9 mouse cellular contexts compared by ENCODE assay signal in the genomic region with DNA sequence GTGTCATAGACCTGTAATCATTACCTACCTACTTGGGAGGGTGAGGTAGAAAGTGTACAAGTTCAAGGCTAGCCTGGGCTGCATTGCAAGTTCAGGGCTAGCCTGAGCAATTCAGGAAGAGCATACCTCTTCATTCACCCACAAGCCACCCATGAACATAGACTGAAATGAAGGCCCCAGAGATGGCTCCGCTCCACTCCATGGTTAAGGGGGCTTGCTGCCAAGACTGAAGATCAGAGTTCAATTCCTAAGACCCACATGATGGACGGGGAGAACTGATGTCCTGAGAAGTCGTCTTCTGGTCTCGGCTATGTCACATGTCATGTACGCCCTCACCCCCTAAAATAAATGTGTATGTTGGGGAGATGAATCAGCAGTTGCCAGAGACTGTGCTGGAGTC. TPM values are rescaled to one million over a fixed set of nuclear protein-coding genes. Genes with fewer than 3 reads are reported as not detected.
DNase-seq lines count a peak whose midpoint lies in the region; ATAC-seq and TF ChIP-seq lines count a peak whose summit lies in the region.
"Had no signal": no experiment of that assay in that cellular context is flagged by ENCODE, and none has a peak within 500 bp of the region (broad histone marks: within the 10 kb centered on the region; RNA-seq: fewer than 3 reads in every experiment).

No protein-coding gene starts in this region.

- H3K4me3 ChIP-seq in heart, embryonic 11.5 days (ENCODE audit: low read depth, low read length), result no peak overlapping the region
- H3K4me3 ChIP-seq in midbrain, embryonic 10.5 days, result peak overlapping the region; percentile 51; the same call in 1 of the 2 replicates
- no peak overlapping the region for H3K4me3 ChIP-seq in midbrain, embryonic 13.5 days (replicated peaks)
- peak overlapping the region; percentile 54; the same call in 1 of the 2 replicates for H3K4me3 ChIP-seq in liver, embryonic 12.5 days
- H3K4me3 ChIP-seq in small intestine, adult 2 months (ENCODE audit: low read depth, low read length), result no peak overlapping the region

- intact Hi-C loops in heart, postnatal 36 days (cut with DNase I), result no loop called here

- H3K9ac ChIP-seq in heart, embryonic 11.5 days (ENCODE audit: low read depth, low read length), result no peak overlapping the region
- no peak overlapping the region for H3K9ac ChIP-seq in midbrain, embryonic 13.5 days (replicated peaks)
- H3K9ac ChIP-seq in liver, embryonic 12.5 days, result peak overlapping the region; percentile 65; the same call in 1 of the 2 replicates

- H3K36me3 ChIP-seq in heart, embryonic 11.5 days (ENCODE audit: control insufficient read depth, insufficient read depth, low read length), result no peaks in the 10 kb centered on the region
- H3K36me3 ChIP-seq in midbrain, embryonic 10.5 days, result no peaks in the 10 kb centered on the region
- no peaks in the 10 kb centered on the region for H3K36me3 ChIP-seq in midbrain, embryonic 13.5 days
- no peaks in the 10 kb centered on the region for H3K36me3 ChIP-seq in liver, embryonic 12.5 days
- H3K36me3 ChIP-seq in small intestine, adult 2 months (ENCODE audit: control insufficient read depth, insufficient read depth, low read length), result no peaks in the 10 kb centered on the region

- no peak for TF ChIP-seq POLR2A in small intestine, adult 2 months (IDR thresholded peaks at IDR 0.05; ENCODE audit: low read depth, low read length)

- H3K4me1 ChIP-seq in heart, embryonic 11.5 days (ENCODE audit: control insufficient read depth, insufficient read depth, low read length), result 0 out of 2 replicates have a peak, but pooled peaks cover 2% of the 10 kb centered on the region
- peaks cover 9% of the 10 kb centered on the region for H3K4me1 ChIP-seq in midbrain, embryonic 10.5 days
- H3K4me1 ChIP-seq in midbrain, embryonic 13.5 days (replicated peaks), result peaks cover 5% of the 10 kb centered on the region
- peaks cover 68% of the 10 kb centered on the region for H3K4me1 ChIP-seq in liver, embryonic 12.5 days
- peaks cover 13% of the 10 kb centered on the region; the same call in 1 of the 2 replicates for H3K4me1 ChIP-seq in small intestine, adult 2 months (ENCODE audit: control insufficient read depth, insufficient read depth, insufficient read length, low read length)

- H3K27ac ChIP-seq in heart, embryonic 11.5 days (ENCODE audit: low read depth, low read length), result no peak overlapping the region
- peak overlapping the region; percentile 80 for H3K27ac ChIP-seq in midbrain, embryonic 10.5 days (replicated peaks)
- no peak overlapping the region for H3K27ac ChIP-seq in midbrain, embryonic 13.5 days
- peak overlapping the region; percentile 75 for H3K27ac ChIP-seq in liver, embryonic 12.5 days
- 0 out of 2 replicates have a peak overlapping the region, but pooled peaks have one; percentile 67 for H3K27ac ChIP-seq in small intestine, adult 2 months (ENCODE audit: insufficient read depth, low read depth, low read length)
- H3K27ac ChIP-seq: kidney, postnatal 0 days had no signal

- ATAC-seq in heart, embryonic 11.5 days (replicated peaks; ENCODE audit: insufficient number of reproducible peaks, low FRiP score, low TSS enrichment), result no peak
- no peak for ATAC-seq in midbrain, embryonic 13.5 days
- no peak for ATAC-seq in liver, embryonic 12.5 days

- DNase-seq in heart, postnatal 36 days, result no peak
- DNase-seq in midbrain, embryonic 10.5 days (ENCODE audit: low spot score), result no peak
- DNase-seq in frontal cortex, adult 2 months (ENCODE audit: extremely low spot score in 1 of 2, low spot score in 1 of 2), result no peak
- no peak for DNase-seq in ovary, adult 18-20 months (ENCODE audit: low spot score)

- 92% methylated on average over 5 of the region's 5 CpGs for WGBS in heart, embryonic 11.5 days (ENCODE audit: insufficient replicate concordance)
- 95% methylated on average over 5 of the region's 5 CpGs for WGBS in midbrain, embryonic 10.5 days
- 93% methylated on average over 5 of the region's 5 CpGs for WGBS in midbrain, embryonic 13.5 days
- WGBS in liver, embryonic 12.5 days (ENCODE audit: insufficient replicate concordance), result 82% methylated on average over 5 of the region's 5 CpGs
- 75% methylated on average over 5 of the region's 5 CpGs for WGBS in small intestine, adult 2 months

- TF ChIP-seq CTCF in small intestine, adult 2 months (IDR thresholded peaks at IDR 0.05; ENCODE audit: extremely low read depth, insufficient read length, insufficient replicate concordance, low read depth, low read length), result no peak

- no peaks in the 10 kb centered on the region for H3K9me3 ChIP-seq in heart, embryonic 11.5 days (replicated peaks; ENCODE audit: control insufficient read depth, low read length)
- H3K9me3 ChIP-seq in midbrain, embryonic 10.5 days (replicated peaks), result no peaks in the 10 kb centered on the region
- no peaks in the 10 kb centered on the region for H3K9me3 ChIP-seq in midbrain, embryonic 13.5 days
- H3K9me3 ChIP-seq in liver, embryonic 12.5 days (replicated peaks), result no peaks in the 10 kb centered on the region

- H3K4me2 ChIP-seq in heart, embryonic 11.5 days, result peak overlapping the region; percentile 67; the same call in 1 of the 2 replicates
- no peak overlapping the region for H3K4me2 ChIP-seq in midbrain, embryonic 13.5 days (replicated peaks)
- peak overlapping the region; percentile 72 for H3K4me2 ChIP-seq in liver, embryonic 12.5 days

- H3K27me3 ChIP-seq in heart, embryonic 11.5 days (ENCODE audit: control insufficient read depth, insufficient read depth, low read length), result no peaks in the 10 kb centered on the region
- H3K27me3 ChIP-seq in midbrain, embryonic 10.5 days (ENCODE audit: low read depth, poor library complexity, severe bottlenecking), result no peaks in the 10 kb centered on the region
- H3K27me3 ChIP-seq in midbrain, embryonic 13.5 days, result no peaks in the 10 kb centered on the region
- H3K27me3 ChIP-seq in liver, embryonic 12.5 days (replicated peaks), result no peaks in the 10 kb centered on the region
- no peaks in the 10 kb centered on the region for H3K27me3 ChIP-seq in small intestine, adult 2 months (ENCODE audit: control insufficient read depth, insufficient read depth, low read length)

RNA-seq across cellular contexts. Expression of a gene that starts 9.1 kb away (rescaled TPM):
- 14.2 and 15.5 TPM in 2 replicates for polyA plus RNA-seq in heart, embryonic 11.5 days (2014; fragmentation: Nextera tagmentation; extraction: Ambion mirVana)
- 1 to 10 TPM; 3.6 to 4.1 TPM for total RNA-seq in heart, postnatal 36 days (2021)
- polyA plus RNA-seq in midbrain, embryonic 10.5 days (2016; fragmentation: Nextera tagmentation; extraction: Ambion mirVana), result 63.9 and 71.5 TPM in 2 replicates
- 54.5 and 57.5 TPM in 2 replicates for polyA plus RNA-seq in midbrain, embryonic 13.5 days (2015; fragmentation: Nextera tagmentation; extraction: Ambion mirVana)
- polyA plus RNA-seq in liver, embryonic 12.5 days (2016; fragmentation: Nextera tagmentation; extraction: Ambion mirVana), result 24.7 and 25.1 TPM in 2 replicates
- polyA plus RNA-seq in small intestine, adult 2 months (2012; rRNA removed), result 23.9 and 37.6 TPM in 2 replicates
- polyA plus RNA-seq in frontal cortex, adult 2 months (2012; rRNA removed), result 40.3 and 43.4 TPM in 2 replicates

RNA-seq across cellular contexts. Expression of a gene that starts 25.1 kb away (rescaled TPM):
- 30.8 and 32.7 TPM in 2 replicates for polyA plus RNA-seq in heart, embryonic 11.5 days (2014; fragmentation: Nextera tagmentation; extraction: Ambion mirVana)
- total RNA-seq in heart, postnatal 36 days (2021), result 10 to 100 TPM; 45.4 to 54.6 TPM
- 49.2 and 54.7 TPM in 2 replicates for polyA plus RNA-seq in midbrain, embryonic 10.5 days (2016; fragmentation: Nextera tagmentation; extraction: Ambion mirVana)
- polyA plus RNA-seq in midbrain, embryonic 13.5 days (2015; fragmentation: Nextera tagmentation; extraction: Ambion mirVana), result 28.2 and 29.6 TPM in 2 replicates
- polyA plus RNA-seq in liver, embryonic 12.5 days (2016; fragmentation: Nextera tagmentation; extraction: Ambion mirVana), result 44.0 and 44.1 TPM in 2 replicates
- polyA plus RNA-seq in small intestine, adult 2 months (2012; rRNA removed), result 28.5 and 33.5 TPM in 2 replicates
- 31.6 and 34.1 TPM in 2 replicates for polyA plus RNA-seq in frontal cortex, adult 2 months (2012; rRNA removed)

RNA-seq across cellular contexts. Expression of a gene that starts 32.6 kb away (rescaled TPM):
- 9.9 and 10.6 TPM in 2 replicates for polyA plus RNA-seq in heart, embryonic 11.5 days (2014; fragmentation: Nextera tagmentation; extraction: Ambion mirVana)
- 10 to 100 TPM; 11.4 to 11.7 TPM for total RNA-seq in heart, postnatal 36 days (2021)
- 17.4 and 21.2 TPM in 2 replicates for polyA plus RNA-seq in midbrain, embryonic 10.5 days (2016; fragmentation: Nextera tagmentation; extraction: Ambion mirVana)
- 12.1 and 13.2 TPM in 2 replicates for polyA plus RNA-seq in midbrain, embryonic 13.5 days (2015; fragmentation: Nextera tagmentation; extraction: Ambion mirVana)
- polyA plus RNA-seq in liver, embryonic 12.5 days (2016; fragmentation: Nextera tagmentation; extraction: Ambion mirVana), result 11.3 and 11.4 TPM in 2 replicates
- 10.1 and 13.2 TPM in 2 replicates for polyA plus RNA-seq in small intestine, adult 2 months (2012; rRNA removed)
- 12.4 and 17.2 TPM in 2 replicates for polyA plus RNA-seq in frontal cortex, adult 2 months (2012; rRNA removed)

Comparison
In these comparisons a context has a peak if more than half of its experiments do, and no peak if none do; other contexts are left out.
1. H3K27ac ChIP-seq: peak in midbrain, embryonic 10.5 days (single experiment), liver, embryonic 12.5 days (single experiment) and small intestine, adult 2 months (single experiment); none in heart, embryonic 11.5 days (single experiment) and midbrain, embryonic 13.5 days (single experiment).
2. H3K4me3 ChIP-seq: peak in midbrain, embryonic 10.5 days (single experiment) and liver, embryonic 12.5 days (single experiment); none in heart, embryonic 11.5 days (single experiment), midbrain, embryonic 13.5 days (single experiment) and small intestine, adult 2 months (single experiment).